Mouse (Mus musculus): ENCODE measurements around the gene Dusp10. TPM values are rescaled to one million over a fixed set of nuclear protein-coding genes. Genes with fewer than 3 reads are reported as not detected.

Gene Dusp10
- polyA plus RNA-seq, 1 experiment = 26.4 TPM

- Histone ChIP-seq H3K27ac (replicated peaks; ENCODE audit: low read depth, low read length) (peak overlapping the region; percentile 97), H3K4me3 (ENCODE audit: insufficient read depth, low read depth, low read length) (peak overlapping the region; percentile 54), H3K4me1 (ENCODE audit: control insufficient read depth, insufficient read depth, insufficient read length, low read length) (peaks cover 14% of the 10 kb centered on the region)
Measured at GRCm38 (mm10) chr1:184039301-184039700, 26.2 kb downstream of the Dusp10 start.

- H3K4me1 ChIP-seq (ENCODE audit: control insufficient read depth, insufficient read depth, insufficient read length, low read length) = peaks cover 14% of the 10 kb centered on the region
- peak overlapping the region; percentile 54 for H3K4me3 ChIP-seq (ENCODE audit: insufficient read depth, low read depth, low read length)
- H3K27ac ChIP-seq (replicated peaks; ENCODE audit: low read depth, low read length) = peak overlapping the region; percentile 97
Measured at GRCm38 (mm10) chr1:184040181-184040580, 27.1 kb downstream of the Dusp10 start.

- H3K4me3 ChIP-seq (ENCODE audit: insufficient read depth, low read depth, low read length) = peak overlapping the region; percentile 44
- peaks cover 14% of the 10 kb centered on the region for H3K4me1 ChIP-seq (ENCODE audit: control insufficient read depth, insufficient read depth, insufficient read length, low read length)
- H3K27ac ChIP-seq (replicated peaks; ENCODE audit: low read depth, low read length) = peak overlapping the region; percentile 87
Measured at GRCm38 (mm10) chr1:184040906-184041305, 27.8 kb downstream of the Dusp10 start.

DNA sequence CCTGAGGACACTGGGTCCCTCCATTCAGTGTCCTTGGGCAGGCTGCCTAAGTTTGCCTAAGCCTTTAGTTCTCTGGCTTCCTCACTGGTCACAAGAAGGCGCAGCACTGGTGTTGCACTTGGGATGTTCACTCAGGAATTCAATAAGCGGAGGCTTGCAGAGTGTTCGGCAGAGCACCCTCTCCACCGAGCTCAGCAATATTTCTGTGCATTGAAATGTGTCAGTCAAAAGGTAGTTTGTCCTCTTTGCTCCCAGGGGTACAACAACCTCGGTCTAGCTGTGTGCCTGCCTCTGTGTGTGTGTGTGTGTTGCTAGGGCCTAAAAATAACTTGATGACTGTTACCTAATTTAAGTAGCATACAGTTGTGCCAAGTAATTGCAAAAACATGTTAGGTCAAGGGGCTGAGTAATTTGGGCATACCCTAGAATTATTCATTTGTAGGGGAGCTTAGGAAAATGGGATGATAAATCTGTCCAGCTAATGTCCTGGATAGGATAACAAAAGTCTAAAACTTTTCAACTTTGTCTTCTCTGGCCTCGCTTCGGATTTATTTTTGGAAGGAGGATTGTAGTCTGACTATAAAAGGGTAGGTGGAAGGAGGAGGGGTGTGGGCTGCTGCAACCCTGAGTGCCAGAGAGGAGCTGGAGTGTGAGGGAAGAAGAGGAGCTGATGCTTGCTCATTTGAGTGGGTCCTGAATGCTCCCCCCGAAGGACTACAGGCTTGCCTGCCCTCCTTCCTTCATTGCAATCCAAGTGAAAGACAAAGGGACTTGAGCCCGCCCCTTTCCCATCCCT, 28.9 kb downstream of the Dusp10 start:
- Histone ChIP-seq H3K4me1 (ENCODE audit: control insufficient read depth, insufficient read depth, insufficient read length, low read length) (peaks cover 11% of the 10 kb centered on the region), H3K27ac (replicated peaks; ENCODE audit: low read depth, low read length) (peak overlapping the region; percentile 80), H3K4me3 (ENCODE audit: insufficient read depth, low read depth, low read length) (peak overlapping the region; percentile 25)

DNA sequence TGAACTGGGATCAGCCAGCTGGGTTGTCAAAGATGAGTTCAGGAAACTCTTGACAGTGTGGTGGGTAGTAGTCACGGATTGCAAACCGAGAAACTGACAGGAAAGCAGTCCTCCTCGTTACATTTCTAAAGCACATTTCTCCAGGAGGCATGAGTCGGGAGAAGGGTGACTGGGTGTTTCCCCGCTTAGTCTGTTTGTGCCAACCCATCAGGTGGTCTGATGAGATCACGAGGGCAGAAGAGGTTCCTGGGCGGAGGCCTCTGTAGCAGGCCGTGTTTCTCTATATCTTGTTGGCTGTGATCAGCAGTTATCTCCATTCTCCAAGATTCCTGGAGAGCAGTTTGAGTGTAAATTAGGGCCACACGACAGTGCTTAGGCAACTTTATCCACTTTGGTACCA, 29.6 kb downstream of the Dusp10 start:
- Histone ChIP-seq H3K4me1 (ENCODE audit: control insufficient read depth, insufficient read depth, insufficient read length, low read length) (peaks cover 11% of the 10 kb centered on the region), H3K27ac (replicated peaks; ENCODE audit: low read depth, low read length) (peak overlapping the region; percentile 80), H3K4me3 (ENCODE audit: insufficient read depth, low read depth, low read length) (0 out of 2 replicates have a peak overlapping the region, but pooled peaks have one; percentile 12)

GRCm38 (mm10) chr1:184043391-184043790, 30.3 kb downstream of the Dusp10 start:
- H3K4me3 ChIP-seq (ENCODE audit: insufficient read depth, low read depth, low read length) = no peak overlapping the region
- no peak overlapping the region for H3K27ac ChIP-seq (replicated peaks; ENCODE audit: low read depth, low read length)
- H3K4me1 ChIP-seq (ENCODE audit: control insufficient read depth, insufficient read depth, insufficient read length, low read length) = peaks cover 11% of the 10 kb centered on the region

- Histone ChIP-seq H3K4me1 (ENCODE audit: control insufficient read depth, insufficient read depth, insufficient read length, low read length) (peaks cover 6% of the 10 kb centered on the region; the same call in 1 of the 2 replicates), H3K4me3 (ENCODE audit: insufficient read depth, low read depth, low read length) (no peak overlapping the region), H3K27ac (replicated peaks; ENCODE audit: low read depth, low read length) (no peak overlapping the region)
Measured at GRCm38 (mm10) chr1:184046070-184046677, 33.1 kb downstream of the Dusp10 start.

DNA sequence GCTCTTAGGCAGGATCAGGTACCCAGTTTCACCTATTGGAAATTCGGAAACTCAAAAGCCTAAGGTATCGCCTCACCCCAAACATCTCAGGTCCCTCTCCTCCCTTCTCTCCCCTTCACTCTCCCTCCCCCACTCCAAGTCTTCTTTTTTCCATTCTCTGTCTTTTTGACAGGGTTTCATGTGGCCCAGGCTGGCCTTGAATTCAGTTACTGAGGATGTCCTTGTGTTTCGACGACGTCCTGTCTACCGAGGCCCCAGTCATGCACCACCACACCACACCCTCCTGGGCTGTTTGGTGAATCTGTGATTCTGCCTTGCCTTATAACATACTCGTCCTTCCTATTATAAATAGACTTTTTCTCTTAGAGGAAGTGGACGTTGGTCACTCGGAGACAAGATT, 34.7 kb downstream of the Dusp10 start:
- H3K27ac ChIP-seq (replicated peaks; ENCODE audit: low read depth, low read length) = no peak overlapping the region

DNA sequence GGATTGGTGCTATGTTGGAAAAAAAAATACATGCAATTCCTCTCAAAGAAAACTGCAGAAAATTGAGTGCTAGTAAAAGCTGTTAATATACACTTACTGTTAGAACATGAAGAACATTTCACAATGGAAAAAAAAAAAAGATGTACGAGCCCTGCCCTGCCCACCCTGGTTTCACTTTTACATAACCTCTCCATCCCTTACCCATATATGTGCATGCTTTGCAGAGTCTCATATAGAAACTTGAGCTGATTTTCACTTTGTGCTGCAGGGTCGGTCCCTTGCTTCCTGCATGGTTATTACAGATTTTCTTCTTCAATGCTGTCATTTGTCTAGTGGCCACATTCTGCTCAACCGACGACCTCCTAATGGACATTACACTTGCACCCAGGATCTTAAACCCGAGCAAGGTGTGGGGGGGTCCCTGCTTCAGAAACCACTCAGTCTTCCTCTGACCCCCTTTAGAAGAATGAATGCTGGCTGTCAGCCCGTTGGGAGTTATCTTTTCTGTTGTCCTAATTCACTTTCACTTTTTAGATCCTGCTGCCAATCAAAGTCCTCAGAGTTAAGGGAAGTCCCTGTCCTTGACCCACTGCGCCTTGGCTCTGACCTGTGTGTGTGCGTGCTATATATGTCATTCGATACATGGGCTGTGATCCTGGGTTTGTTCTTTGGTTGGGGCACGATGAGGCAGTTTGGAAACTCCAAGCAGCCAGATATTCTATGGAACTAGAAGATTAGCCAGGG, 35.7 kb downstream of the Dusp10 start:
- Histone ChIP-seq H3K27ac (replicated peaks; ENCODE audit: low read depth, low read length) (no peak overlapping the region; the same call in 1 of the 2 replicates), H3K4me1 (ENCODE audit: control insufficient read depth, insufficient read depth, insufficient read length, low read length) (peaks cover 2% of the 10 kb centered on the region; the same call in 1 of the 2 replicates), H3K4me3 (ENCODE audit: insufficient read depth, low read depth, low read length) (peak overlapping the region; percentile 54)

More for the DNA sequence above, 34.7 kb downstream of the Dusp10 start:
- Histone ChIP-seq H3K4me3 (ENCODE audit: insufficient read depth, low read depth, low read length) (no peak overlapping the region), H3K4me1 (ENCODE audit: control insufficient read depth, insufficient read depth, insufficient read length, low read length) (no peaks in the 10 kb centered on the region; the same call in 1 of the 2 replicates)

- no peak overlapping the region for H3K4me3 ChIP-seq (ENCODE audit: insufficient read depth, low read depth, low read length)
- H3K27ac ChIP-seq (replicated peaks; ENCODE audit: low read depth, low read length) = no peak overlapping the region
- peaks cover 2% of the 10 kb centered on the region; the same call in 1 of the 2 replicates for H3K4me1 ChIP-seq (ENCODE audit: control insufficient read depth, insufficient read depth, insufficient read length, low read length)
Measured at GRCm38 (mm10) chr1:184051286-184051685, 38.2 kb downstream of the Dusp10 start.

DNA sequence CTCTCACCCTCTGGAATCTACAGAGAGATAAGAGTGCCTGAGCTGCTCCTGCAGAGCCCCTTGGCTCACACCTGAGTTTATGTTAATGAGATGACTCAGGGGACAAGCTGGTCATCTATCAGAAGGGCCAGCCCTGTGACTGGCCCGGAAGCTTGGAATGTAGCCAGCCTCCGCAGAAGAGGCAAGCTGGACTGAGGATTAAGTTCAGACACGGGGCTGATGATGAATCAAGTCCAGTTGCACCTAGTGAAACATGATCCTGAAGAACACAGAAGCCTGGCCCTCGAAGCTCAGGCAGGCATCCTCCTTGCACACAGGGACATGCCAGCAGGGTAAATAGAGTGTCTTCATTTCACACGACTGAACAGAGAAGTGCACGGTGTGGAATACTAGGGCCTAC, 38.7 kb downstream of the Dusp10 start:
- Histone ChIP-seq H3K4me1 (ENCODE audit: control insufficient read depth, insufficient read depth, insufficient read length, low read length) (peaks cover 2% of the 10 kb centered on the region; the same call in 1 of the 2 replicates), H3K4me3 (ENCODE audit: insufficient read depth, low read depth, low read length) (no peak overlapping the region), H3K27ac (replicated peaks; ENCODE audit: low read depth, low read length) (no peak overlapping the region)

DNA sequence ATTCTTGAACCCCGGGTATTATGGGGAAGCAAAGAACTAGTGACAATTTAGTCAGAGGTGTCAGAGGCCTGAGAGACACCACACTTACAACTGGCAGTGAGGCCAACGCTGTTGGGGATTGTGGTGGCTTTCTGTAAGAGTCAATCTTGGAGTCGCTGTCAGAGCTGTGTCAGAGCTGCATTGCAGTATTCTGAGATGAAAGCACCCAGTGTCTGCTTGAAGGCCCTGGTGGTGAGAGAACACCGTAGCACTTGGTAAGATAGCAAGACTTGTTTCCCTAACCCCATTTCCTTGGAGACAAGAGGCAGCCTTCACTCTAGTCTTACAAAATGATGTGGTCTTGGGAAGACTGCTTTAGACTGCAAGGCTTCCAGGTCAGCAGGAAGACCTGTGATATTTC, 39.2 kb downstream of the Dusp10 start:
- H3K27ac ChIP-seq (replicated peaks; ENCODE audit: low read depth, low read length) = no peak overlapping the region
- peaks cover 2% of the 10 kb centered on the region; the same call in 1 of the 2 replicates for H3K4me1 ChIP-seq (ENCODE audit: control insufficient read depth, insufficient read depth, insufficient read length, low read length)
- no peak overlapping the region for H3K4me3 ChIP-seq (ENCODE audit: insufficient read depth, low read depth, low read length)

DNA sequence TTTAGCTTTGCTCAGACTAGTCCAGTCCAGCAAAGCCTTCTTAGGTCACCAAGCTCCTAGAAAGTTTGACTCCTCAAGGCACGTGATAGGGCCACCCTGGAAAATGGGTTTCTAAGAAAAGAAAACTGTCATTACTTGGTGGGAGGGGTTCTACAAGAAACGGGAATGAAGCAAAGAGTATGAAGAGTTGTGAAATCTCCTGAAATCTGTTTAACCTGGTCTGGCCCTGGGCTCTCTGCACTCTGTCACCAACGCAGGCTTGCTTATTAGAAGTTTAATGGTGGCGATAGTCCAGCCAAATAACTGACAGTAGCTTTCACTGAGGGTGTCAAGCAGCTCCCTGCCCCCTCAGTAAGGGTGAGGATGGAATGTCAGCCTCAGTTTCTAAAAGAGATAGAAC, 40.0 kb downstream of the Dusp10 start:
- Histone ChIP-seq H3K4me1 (ENCODE audit: control insufficient read depth, insufficient read depth, insufficient read length, low read length) (peaks cover 8% of the 10 kb centered on the region), H3K4me3 (ENCODE audit: insufficient read depth, low read depth, low read length) (no peak overlapping the region), H3K27ac (replicated peaks; ENCODE audit: low read depth, low read length) (no peak overlapping the region)

- Histone ChIP-seq H3K4me3 (ENCODE audit: insufficient read depth, low read depth, low read length) (no peak overlapping the region), H3K27ac (replicated peaks; ENCODE audit: low read depth, low read length) (no peak overlapping the region), H3K4me1 (ENCODE audit: control insufficient read depth, insufficient read depth, insufficient read length, low read length) (peaks cover 8% of the 10 kb centered on the region)
Measured at GRCm38 (mm10) chr1:184053711-184054110, 40.6 kb downstream of the Dusp10 start.

DNA sequence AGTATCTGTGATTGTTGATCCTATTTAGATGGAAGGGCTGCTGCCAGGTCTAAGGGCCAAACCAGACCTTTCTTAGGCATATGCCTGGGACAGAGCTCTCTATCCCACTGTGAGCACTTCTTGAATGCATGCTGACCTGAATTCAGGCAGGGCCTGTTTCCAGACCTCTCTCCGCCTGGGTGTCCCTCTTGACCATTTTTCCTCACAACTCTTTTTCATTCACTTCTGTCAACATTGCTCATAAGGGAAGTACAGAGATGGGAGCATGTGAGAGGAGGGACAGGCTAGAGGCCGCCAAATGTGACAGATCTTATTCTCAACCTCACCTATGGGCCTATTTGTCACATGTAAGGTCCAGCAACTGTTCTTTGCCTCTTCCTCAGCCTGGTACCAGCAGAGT, 41.1 kb downstream of the Dusp10 start:
- Histone ChIP-seq H3K27ac (replicated peaks; ENCODE audit: low read depth, low read length) (no peak overlapping the region), H3K4me1 (ENCODE audit: control insufficient read depth, insufficient read depth, insufficient read length, low read length) (peaks cover 8% of the 10 kb centered on the region), H3K4me3 (ENCODE audit: insufficient read depth, low read depth, low read length) (no peak overlapping the region)
